Mouse (Mus musculus): ENCODE data around the gene Ndufb5.

DNA sequence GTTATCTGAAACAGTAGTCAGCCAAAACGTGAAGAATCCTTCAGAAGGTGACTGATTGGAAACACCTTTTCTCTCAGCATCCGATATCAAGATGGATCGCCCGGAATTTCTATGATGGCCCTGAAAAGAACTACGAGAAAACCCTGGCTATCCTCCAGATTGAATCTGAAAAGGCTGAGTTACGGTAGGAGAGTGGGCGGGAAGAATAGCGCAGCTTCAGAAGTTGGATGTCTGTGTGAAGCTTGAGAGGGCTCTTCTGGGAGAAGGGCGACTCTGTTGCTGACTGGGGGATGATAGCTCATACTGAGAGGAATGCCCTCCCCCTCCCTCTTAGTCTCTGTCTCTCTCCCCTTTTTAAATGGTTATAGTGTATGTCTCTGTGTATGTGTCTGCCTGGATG lies 11.6 kb downstream of the Ndufb5 start:
- no peak for TF ChIP-seq MYOD1 (IDR thresholded peaks at IDR 0.05; ENCODE audit: control insufficient read depth in 1 of 3, insufficient read length in 2 of 3, low read depth in 2 of 3)
- no peak for TF ChIP-seq MAX (IDR thresholded peaks at IDR 0.05; ENCODE audit: low read depth)
- no peak for TF ChIP-seq POLR2A (IDR thresholded peaks at IDR 0.05; ENCODE audit: insufficient read length, low read depth)
